Mouse (Mus musculus) frontal cortex, postnatal 10 days (tissue): ENCODE results near the gene Tgfa.

Source experiments
- DNase-seq, 2 experiments: peaks; one replicate each; pipeline ENCODE4 v3.0.0; 2022; ENCODE audit warnings: low spot score in 2 of 2, mixed read lengths in 1 of 2

Tgfa gene

DNA sequence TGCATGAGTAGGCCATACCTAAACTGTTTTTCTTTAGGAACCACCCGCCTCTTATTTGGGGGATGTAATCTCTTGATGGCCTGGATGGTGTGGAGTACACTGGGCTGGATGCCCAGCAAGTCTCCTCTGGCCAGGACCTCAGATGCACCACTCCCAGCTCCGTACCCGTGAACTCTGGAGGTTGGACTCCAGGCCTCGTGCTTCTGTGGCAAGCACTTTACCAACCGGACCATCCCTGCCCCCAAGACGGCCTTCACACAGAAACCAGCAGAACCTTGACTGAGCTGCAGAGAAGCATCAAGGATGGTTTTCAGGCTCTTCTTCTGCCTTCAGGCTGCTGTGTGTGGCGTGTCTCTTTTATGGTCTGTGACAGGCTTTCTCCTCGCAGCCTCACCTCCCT lies 98.3 kb downstream of the Tgfa start:
- DNase-seq: no peak

GRCm38 (mm10) chr6:86295451-86295850 lies 100.4 kb downstream of the Tgfa start:
- DNase-seq: no peak

DNA sequence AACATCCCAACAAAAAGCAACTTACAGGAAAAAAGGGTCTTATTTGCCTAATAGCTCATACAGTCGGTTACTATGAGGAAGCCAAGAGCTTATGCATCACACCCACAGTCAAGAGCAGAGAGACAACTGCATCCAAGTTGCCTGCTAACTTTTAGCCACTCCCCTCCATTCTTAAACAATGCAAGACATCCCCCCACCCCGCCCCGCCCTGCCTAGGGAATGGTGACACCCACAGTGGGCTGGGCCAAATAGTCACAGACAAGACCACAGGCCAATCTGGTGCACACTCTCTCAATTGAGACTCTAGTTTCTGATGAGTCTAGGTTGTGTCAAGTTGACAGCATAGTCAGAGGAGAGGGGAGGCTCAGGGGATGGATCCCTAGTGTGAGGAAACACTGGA lies 101.1 kb downstream of the Tgfa start:
- no peak for DNase-seq

- DNase-seq: no peak
Measured at GRCm38 (mm10) chr6:86296938-86297337, 101.9 kb downstream of the Tgfa start.

GRCm38 (mm10) chr6:86298961-86299360 lies 103.9 kb downstream of the Tgfa start:
- DNase-seq: no peak

DNA sequence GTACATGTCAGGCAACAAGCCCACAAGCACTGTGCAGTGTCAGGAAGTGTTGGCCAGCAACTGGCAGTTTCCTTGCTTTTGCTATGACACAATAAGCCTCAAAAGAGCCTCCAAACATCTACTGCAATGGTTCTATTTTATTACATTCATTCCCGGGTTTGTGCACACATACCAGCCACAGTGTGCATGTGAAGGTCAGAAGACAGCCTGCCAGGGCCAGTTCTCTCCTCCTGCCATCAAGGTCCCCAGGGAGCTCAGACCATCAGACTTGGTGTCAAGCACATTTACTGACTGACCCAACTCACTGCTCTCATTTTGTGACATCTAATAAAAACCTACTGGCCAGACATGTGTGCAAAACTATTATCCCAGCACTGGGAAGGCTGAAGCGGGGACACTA lies 104.4 kb downstream of the Tgfa start:
- no peak for DNase-seq

DNA sequence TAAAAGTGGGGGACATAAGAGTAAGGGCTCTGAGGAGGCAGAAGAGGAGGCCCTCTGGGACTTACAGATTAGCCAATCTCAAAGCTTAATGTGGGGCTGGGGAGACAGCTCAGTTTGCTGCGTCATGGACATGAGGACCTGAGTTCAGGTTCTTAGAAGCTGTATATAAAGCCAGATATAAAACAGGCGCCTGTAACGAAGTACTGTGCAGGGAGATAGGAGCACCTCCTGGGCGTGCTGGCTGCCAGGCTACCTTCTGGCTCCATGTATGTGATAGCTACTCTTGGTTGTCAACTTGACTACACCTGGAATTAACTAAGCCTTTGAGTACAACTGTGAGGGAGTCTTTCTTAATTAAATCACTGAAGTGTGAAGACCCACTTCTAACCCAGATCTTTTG lies 110.7 kb downstream of the Tgfa start:
- DNase-seq: no peak

GRCm38 (mm10) chr6:86314011-86314410 lies 119.0 kb downstream of the Tgfa start:
- DNase-seq: no peak

DNA sequence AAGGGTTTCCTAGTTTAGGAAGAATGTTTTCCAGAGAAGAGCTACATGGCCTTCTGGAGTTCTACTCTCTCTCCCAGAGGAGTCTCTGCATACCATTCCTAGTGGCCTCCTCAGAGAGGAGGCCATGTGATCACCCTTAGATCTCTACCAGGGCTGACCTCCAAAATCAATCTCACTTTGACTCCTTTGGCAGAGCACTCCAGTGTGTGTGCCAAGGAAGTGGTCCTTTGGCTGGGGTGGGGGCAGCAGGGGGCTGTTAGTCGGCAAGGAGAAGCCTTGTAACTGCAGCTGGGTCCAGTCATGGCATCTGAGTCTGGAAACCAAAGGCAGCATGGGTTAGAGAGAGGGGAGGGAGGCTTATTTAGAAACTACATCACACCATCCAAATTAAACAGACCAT lies 122.0 kb downstream of the Tgfa start:
- no peak for DNase-seq

GRCm38 (mm10) chr6:86318855-86319254 lies 123.8 kb downstream of the Tgfa start:
- no peak for DNase-seq

DNA sequence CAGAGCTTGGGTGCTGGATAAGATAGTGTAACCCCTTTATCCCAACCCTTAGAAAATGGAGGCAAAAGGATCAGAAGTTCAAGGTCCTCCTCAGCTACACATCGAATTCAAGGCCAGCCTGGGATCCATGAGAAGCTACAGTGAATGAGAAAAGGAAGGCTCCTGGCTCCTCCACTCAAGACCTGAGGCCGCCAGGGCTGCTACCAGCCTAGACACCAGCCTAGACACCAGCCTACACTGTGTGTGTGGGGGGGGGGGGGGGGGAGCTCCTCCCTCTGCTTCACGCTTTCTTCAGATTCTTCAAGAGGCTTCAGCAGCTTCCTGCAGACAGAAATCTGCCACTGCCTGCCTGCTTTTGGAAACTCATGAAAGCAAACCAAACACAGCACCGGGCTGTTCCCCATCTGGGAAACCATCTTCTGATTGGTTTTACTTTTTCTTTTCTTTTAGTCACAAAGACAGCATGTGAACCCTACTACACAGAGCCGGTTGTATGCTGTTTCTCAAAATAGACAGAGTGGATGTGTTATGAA lies 127.1 kb downstream of the Tgfa start:
- DNase-seq: no peak

- DNase-seq: no peak
Measured at GRCm38 (mm10) chr6:86322991-86323390, 128.0 kb downstream of the Tgfa start.

DNA sequence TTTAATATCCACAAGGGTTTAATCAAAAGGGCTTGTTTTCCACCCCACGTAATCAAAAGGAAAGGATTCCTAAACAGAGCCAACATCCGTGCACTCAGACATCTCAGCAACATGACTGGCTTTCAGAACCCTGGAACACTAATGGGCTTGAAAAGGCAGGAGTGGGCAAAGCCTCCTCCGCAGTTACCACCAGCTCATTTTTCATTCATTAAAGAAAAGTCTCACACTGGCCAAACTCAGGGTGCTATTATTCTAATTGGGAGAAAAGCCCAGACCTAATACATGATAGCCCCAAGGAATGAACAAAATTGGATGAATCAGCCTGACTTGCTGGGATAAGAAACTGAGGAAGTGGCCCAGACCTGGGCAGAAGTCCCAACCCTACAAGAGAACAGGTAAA lies 129.4 kb downstream of the Tgfa start:
- no peak for DNase-seq
